In the genomic region with DNA sequence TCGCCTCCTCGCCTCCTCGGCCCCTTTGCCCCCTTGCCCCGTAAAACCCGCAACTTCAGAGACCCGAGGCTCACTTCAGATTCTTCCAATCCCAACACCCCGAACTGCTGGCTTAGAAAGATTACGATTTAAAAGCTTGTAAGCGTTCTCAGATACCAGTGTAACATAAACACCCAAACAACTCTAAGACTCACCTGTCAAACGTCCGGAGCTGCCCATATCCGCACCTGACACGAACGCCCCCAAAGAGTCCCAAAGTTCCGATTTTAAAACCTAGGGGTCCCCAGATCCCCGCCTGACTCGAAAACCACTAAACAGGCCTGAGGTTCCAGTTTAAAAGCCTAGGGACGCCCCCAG, we compare ENCODE assay signal across 8 mouse cellular contexts. TPM values are rescaled to one million over a fixed set of nuclear protein-coding genes. Genes with fewer than 3 reads are reported as not detected.
A peak's percentile ranks its signal among the peaks of the same experiment; 100 is the strongest.
DNase-seq lines count a peak whose midpoint lies in the region; ATAC-seq and TF ChIP-seq lines count a peak whose summit lies in the region.

No protein-coding gene starts in this region.

- under 1% methylated on average over 18 of the region's 18 CpGs for WGBS in hindbrain, embryonic 13.5 days
- WGBS in midbrain, embryonic 13.5 days: under 1% methylated on average over 18 of the region's 18 CpGs

- peaks cover 12% of the 10 kb centered on the region for H3K4me1 ChIP-seq in cortical plate, adult 2 months (ENCODE audit: control insufficient read depth, insufficient read depth, low read length)
- H3K4me1 ChIP-seq in hindbrain, embryonic 13.5 days (replicated peaks): peaks cover 42% of the 10 kb centered on the region
- peaks cover 32% of the 10 kb centered on the region for H3K4me1 ChIP-seq in midbrain, embryonic 13.5 days (replicated peaks)

- TF ChIP-seq POLR2A in cortical plate, adult 2 months (IDR thresholded peaks at IDR 0.05; ENCODE audit: extremely low read depth, insufficient read depth, low read length): no peak

- peak overlapping the region; percentile 92 for H3K4me2 ChIP-seq in hindbrain, embryonic 13.5 days
- H3K4me2 ChIP-seq in midbrain, embryonic 13.5 days (replicated peaks): peak overlapping the region; percentile 89

- no peaks in the 10 kb centered on the region for H3K27me3 ChIP-seq in hindbrain, embryonic 13.5 days
- H3K27me3 ChIP-seq in midbrain, embryonic 13.5 days: no peaks in the 10 kb centered on the region

- no peak for TF ChIP-seq CTCF in layer of hippocampus, adult 2 months (conservative IDR thresholded peaks at IDR 0.05)
- TF ChIP-seq CTCF in cortical plate, adult 2 months (IDR thresholded peaks at IDR 0.05; ENCODE audit: extremely low read depth, insufficient read depth, low read length): no peak

- no peak for DNase-seq in layer of hippocampus, adult 2 months (ENCODE audit: low spot score in 2 of 2)
- no peak for DNase-seq in layer of hippocampus, adult 11-12 months (ENCODE audit: low spot score)
- DNase-seq in urinary bladder, postnatal 25 days (ENCODE audit: low spot score): no peak
- no peak for DNase-seq in kidney, postnatal 36 days
- DNase-seq in urinary bladder, postnatal 4 days (ENCODE audit: low spot score in 2 of 2): no peak

- peak overlapping the region; percentile 96 for H3K27ac ChIP-seq in layer of hippocampus, adult 2 months
- H3K27ac ChIP-seq in cortical plate, adult 2 months (ENCODE audit: insufficient read depth, low read length): no peak overlapping the region
- peak overlapping the region; percentile 86 for H3K27ac ChIP-seq in hindbrain, embryonic 13.5 days
- no peak overlapping the region for H3K27ac ChIP-seq in midbrain, embryonic 13.5 days

- ATAC-seq in hindbrain, embryonic 13.5 days (ENCODE audit: low FRiP score): no peak
- ATAC-seq in midbrain, embryonic 13.5 days: no peak

- no peaks in the 10 kb centered on the region for H3K9me3 ChIP-seq in hindbrain, embryonic 13.5 days
- H3K9me3 ChIP-seq in midbrain, embryonic 13.5 days: no peaks in the 10 kb centered on the region

- peak overlapping the region; percentile 77 for H3K4me3 ChIP-seq in layer of hippocampus, adult 2 months
- peak overlapping the region; percentile 98 for H3K4me3 ChIP-seq in cortical plate, adult 2 months (ENCODE audit: insufficient read depth, low read length)
- peak overlapping the region; percentile 98 for H3K4me3 ChIP-seq in hindbrain, embryonic 13.5 days
- H3K4me3 ChIP-seq in midbrain, embryonic 13.5 days (replicated peaks): peak overlapping the region; percentile 97

- peak overlapping the region; percentile 97 for H3K9ac ChIP-seq in hindbrain, embryonic 13.5 days
- H3K9ac ChIP-seq in midbrain, embryonic 13.5 days (replicated peaks): peak overlapping the region; percentile 96

- no peaks in the 10 kb centered on the region for H3K36me3 ChIP-seq in hindbrain, embryonic 13.5 days
- no peaks in the 10 kb centered on the region; the same call in 1 of the 2 replicates for H3K36me3 ChIP-seq in midbrain, embryonic 13.5 days

RNA-seq across cellular contexts. Expression of gene Insr, which starts 0.3 kb away (rescaled TPM):
- 10 to 100 TPM; 51.6 to 53.9 TPM for total RNA-seq in layer of hippocampus, adult 2 months (2021)
- 15.1 TPM in 2 replicates for polyA plus RNA-seq in cortical plate, adult 2 months (2012; rRNA removed)
- 54.5 and 56.1 TPM in 2 replicates for polyA plus RNA-seq in hindbrain, embryonic 13.5 days (2015; fragmentation: Nextera tagmentation; extraction: Ambion mirVana)
- 53.9 and 58.6 TPM in 2 replicates for polyA plus RNA-seq in midbrain, embryonic 13.5 days (2015; fragmentation: Nextera tagmentation; extraction: Ambion mirVana)

Comparison
In these comparisons a context has a peak if more than half of its experiments do, and no peak if none do; other contexts are left out.
1. H3K27ac ChIP-seq: peak in layer of hippocampus, adult 2 months (single experiment) and hindbrain, embryonic 13.5 days (single experiment); none in cortical plate, adult 2 months (single experiment) and midbrain, embryonic 13.5 days (single experiment).
2. Peak in every context shown above with its lines, with median percentiles within 50 percentile points of each other: H3K4me3 ChIP-seq.